Mouse (Mus musculus) neural tube, embryonic 11.5 days (tissue): ENCODE measurements at regions not wholly inside any gene's neighbourhood (a gene's known extent, or its start where the extent isn't known, plus 50 kb on each side); places are given as distances from the start of the nearest gene placed in this dataset.

Experiments
- ATAC-seq: fragments of 200-750 bp; cut with Nextera tagmentation; 2 replicates; pipeline ENCODE4 v1.8.0; 2017; ENCODE audit warnings: moderate number of reproducible peaks, mild to moderate bottlenecking, moderate TSS enrichment, moderate library complexity; ENCODE audit not compliant: insufficient read depth, low FRiP score, low TSS enrichment
- DNase-seq: peaks from one replicate; pipeline ENCODE4 v3.0.0-alpha.2; 2015; ENCODE audit warnings: low spot score
- H3K27ac ChIP-seq: fragments of 300-500 bp; sonication (generic); 2 replicates; pipeline ENCODE4 v1.5.1; 2014; ENCODE audit warnings: low read depth, mild to moderate bottlenecking, low read length
- H3K27me3 ChIP-seq: fragments of 300-500 bp; sonication (generic); 2 replicates; pipeline ENCODE4 v1.6.1; 2014; ENCODE audit warnings: mild to moderate bottlenecking, low read length, mixed read lengths; ENCODE audit not compliant: control insufficient read depth, insufficient read depth
- H3K36me3 ChIP-seq: fragments of 300-500 bp; sonication (generic); 2 replicates; pipeline ENCODE4 v1.6.1; 2014; ENCODE audit warnings: mild to moderate bottlenecking, low read length, moderate library complexity, mixed read lengths; ENCODE audit not compliant: control insufficient read depth, insufficient read depth
- H3K4me1 ChIP-seq: fragments of 300-500 bp; sonication (generic); 2 replicates; pipeline ENCODE4 v1.6.1; 2014; ENCODE audit warnings: low read length, mixed read lengths; ENCODE audit not compliant: control insufficient read depth, insufficient read depth
- H3K4me2 ChIP-seq: fragments of 300-500 bp; sonication (generic); 2 replicates; pipeline ENCODE4 v1.6.1; 2014; ENCODE audit warnings: low read depth, mild to moderate bottlenecking, moderate library complexity
- H3K4me3 ChIP-seq: fragments of 300-500 bp; sonication (generic); 2 replicates; pipeline ENCODE4 v1.5.1; 2014; ENCODE audit warnings: low read depth, low read length
- H3K9ac ChIP-seq: fragments of 300-500 bp; sonication (generic); 2 replicates; pipeline ENCODE4 v1.6.1; 2014; ENCODE audit warnings: mild to moderate bottlenecking, low read length
- H3K9me3 ChIP-seq: fragments of 300-500 bp; sonication (generic); 2 replicates; pipeline ENCODE4 v1.6.1; 2016; ENCODE audit warnings: low read length; ENCODE audit not compliant: control insufficient read depth
- WGBS: fragments of 180-500 bp; shearing (Covaris S2); extraction: QIAGEN DNeasy Blood & Tissue Kit; methylation state at CpG from one replicate; pipeline ENCODE4 v1.1.7; 2014; 5-methylcytosine and 5-hydroxymethylcytosine counted together

DNA sequence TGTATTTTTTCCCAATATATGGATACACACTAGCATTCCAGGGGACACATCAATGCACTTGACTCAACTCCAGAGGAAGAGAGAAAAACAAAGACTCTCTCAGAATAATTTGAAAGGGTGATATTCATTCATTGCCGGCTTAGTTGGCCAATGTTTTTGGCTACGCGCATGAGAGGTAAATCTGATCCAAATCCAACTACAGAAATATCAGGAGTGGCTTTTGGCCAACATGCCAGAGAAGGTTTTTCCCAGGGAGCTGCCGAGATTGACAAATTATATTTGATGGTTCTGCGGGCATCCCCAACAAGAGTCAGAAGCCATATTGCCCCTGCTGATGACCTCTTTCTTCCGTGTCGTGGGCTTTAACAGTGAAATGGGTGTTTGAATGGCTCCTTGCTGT is 135.3 kb downstream of the Cox18 start:
- WGBS = 91% methylated on average over 7 of the region's 7 CpGs
- H3K27me3 ChIP-seq = no peaks in the 10 kb centered on the region
- H3K9ac ChIP-seq = no peak overlapping the region
- no peak for ATAC-seq
- no peaks in the 10 kb centered on the region for H3K36me3 ChIP-seq
- H3K27ac ChIP-seq = no peak overlapping the region
- H3K4me3 ChIP-seq = no peak overlapping the region
- no peaks in the 10 kb centered on the region for H3K9me3 ChIP-seq
- DNase-seq = no peak
- no peaks in the 10 kb centered on the region for H3K4me1 ChIP-seq
- no peak overlapping the region for H3K4me2 ChIP-seq

DNA sequence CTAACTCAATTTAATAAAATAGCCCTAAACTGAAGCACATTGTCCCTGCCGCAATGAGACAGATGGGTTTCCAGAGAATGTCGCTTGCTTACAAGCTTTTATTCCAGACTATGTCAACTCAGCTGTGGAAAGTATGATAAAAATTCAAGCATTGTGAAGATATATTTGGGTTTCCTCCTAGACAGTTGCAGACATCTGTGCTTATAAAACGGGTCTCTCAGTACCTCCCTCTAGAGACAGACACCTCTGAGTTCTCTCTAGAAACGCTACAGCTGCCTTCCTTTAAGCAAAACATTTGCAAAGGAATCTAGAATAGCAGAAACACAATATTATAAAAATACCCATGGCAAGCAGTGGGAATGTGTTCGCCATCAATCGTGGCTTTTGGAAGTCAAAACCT is 137.3 kb downstream of the Cox18 start:
- H3K9me3 ChIP-seq = no peaks in the 10 kb centered on the region
- H3K4me3 ChIP-seq = no peak overlapping the region
- WGBS = 87% methylated on average over 6 of the region's 6 CpGs
- H3K27me3 ChIP-seq = no peaks in the 10 kb centered on the region
- no peaks in the 10 kb centered on the region for H3K4me1 ChIP-seq
- no peaks in the 10 kb centered on the region for H3K36me3 ChIP-seq
- H3K9ac ChIP-seq = no peak overlapping the region
- H3K27ac ChIP-seq = no peak overlapping the region
- DNase-seq (no peak), ATAC-seq (no peak)
- H3K4me2 ChIP-seq = no peak overlapping the region

DNA sequence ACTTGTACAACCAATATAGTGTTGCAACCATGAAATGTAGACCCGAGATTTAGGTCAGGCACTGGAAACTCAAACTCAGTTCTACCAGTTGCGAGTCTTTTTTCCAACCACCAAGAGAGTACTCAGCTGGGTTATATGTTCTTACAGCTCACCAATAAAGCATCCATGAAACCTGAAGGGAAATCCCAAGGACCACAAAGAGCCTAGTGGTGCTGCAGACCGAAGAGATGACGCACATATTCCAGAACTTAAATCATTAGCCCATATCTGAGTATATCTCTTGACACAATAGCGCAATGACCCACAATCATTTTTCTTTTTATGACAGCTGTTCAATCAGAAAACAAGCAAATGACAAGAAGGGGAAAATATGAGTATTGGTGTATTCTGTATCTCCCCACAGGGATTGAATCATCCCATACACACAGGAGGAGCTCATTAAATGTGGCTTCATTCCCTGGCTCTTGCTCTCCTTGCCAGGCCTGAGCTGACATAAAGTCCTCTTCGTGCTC is 146.7 kb downstream of the Cox18 start:
- no peak overlapping the region for H3K9ac ChIP-seq
- no peak overlapping the region for H3K4me2 ChIP-seq
- 87% methylated on average over 6 of the region's 6 CpGs for WGBS
- no peaks in the 10 kb centered on the region for H3K9me3 ChIP-seq
- no peak for ATAC-seq
- DNase-seq = no peak
- H3K4me1 ChIP-seq = no peaks in the 10 kb centered on the region
- H3K4me3 ChIP-seq = no peak overlapping the region
- H3K36me3 ChIP-seq = no peaks in the 10 kb centered on the region
- no peaks in the 10 kb centered on the region for H3K27me3 ChIP-seq
- H3K27ac ChIP-seq = no peak overlapping the region

- no peak for ATAC-seq
Observed at GRCm38 (mm10) chr5:90075629-90076349, 148.0 kb downstream of the Cox18 start.

GRCm38 (mm10) chr5:90071806-90072205 is 152.0 kb downstream of the Cox18 start:
- H3K9ac ChIP-seq = no peak overlapping the region
- H3K4me3 ChIP-seq = no peak overlapping the region
- ATAC-seq (no peak), DNase-seq (no peak)
- H3K27me3 ChIP-seq = no peaks in the 10 kb centered on the region
- H3K4me1 ChIP-seq = no peaks in the 10 kb centered on the region
- no peak overlapping the region for H3K4me2 ChIP-seq
- H3K27ac ChIP-seq = no peak overlapping the region
- no peaks in the 10 kb centered on the region for H3K36me3 ChIP-seq
- WGBS = 90% methylated on average over 2 of the region's 2 CpGs
- no peaks in the 10 kb centered on the region for H3K9me3 ChIP-seq

More at GRCm38 (mm10) chr5:90075629-90076349, 148.0 kb downstream of the Cox18 start:
- Histone ChIP-seq H3K4me1 (no peaks in the 10 kb centered on the region), H3K4me2 (no peak overlapping the region), H3K27ac (no peak overlapping the region), H3K9ac (no peak overlapping the region), H3K27me3 (no peaks in the 10 kb centered on the region), H3K9me3 (no peaks in the 10 kb centered on the region), H3K4me3 (no peak overlapping the region), H3K36me3 (no peaks in the 10 kb centered on the region)
- WGBS = 94% methylated on average over 11 of the region's 11 CpGs
- DNase-seq = no peak

GRCm38 (mm10) chr5:90068601-90069000 is 155.2 kb downstream of the Cox18 start:
- ATAC-seq = no peak
- Histone ChIP-seq H3K27me3 (no peaks in the 10 kb centered on the region), H3K9ac (no peak overlapping the region), H3K36me3 (no peaks in the 10 kb centered on the region), H3K4me1 (no peaks in the 10 kb centered on the region), H3K4me2 (no peak overlapping the region), H3K4me3 (no peak overlapping the region), H3K9me3 (no peaks in the 10 kb centered on the region), H3K27ac (no peak overlapping the region)
- DNase-seq = no peak

GRCm38 (mm10) chr5:90067817-90068216 is 156.0 kb downstream of the Cox18 start:
- no peaks in the 10 kb centered on the region for H3K4me1 ChIP-seq
- no peak for DNase-seq
- no peaks in the 10 kb centered on the region for H3K36me3 ChIP-seq
- ATAC-seq = no peak
- H3K27me3 ChIP-seq = no peaks in the 10 kb centered on the region
- H3K9ac ChIP-seq = no peak overlapping the region
- no peak overlapping the region for H3K27ac ChIP-seq
- 84% methylated on average over 7 of the region's 7 CpGs for WGBS
- H3K4me3 ChIP-seq = no peak overlapping the region
- no peak overlapping the region for H3K4me2 ChIP-seq
- H3K9me3 ChIP-seq = no peaks in the 10 kb centered on the region

DNA sequence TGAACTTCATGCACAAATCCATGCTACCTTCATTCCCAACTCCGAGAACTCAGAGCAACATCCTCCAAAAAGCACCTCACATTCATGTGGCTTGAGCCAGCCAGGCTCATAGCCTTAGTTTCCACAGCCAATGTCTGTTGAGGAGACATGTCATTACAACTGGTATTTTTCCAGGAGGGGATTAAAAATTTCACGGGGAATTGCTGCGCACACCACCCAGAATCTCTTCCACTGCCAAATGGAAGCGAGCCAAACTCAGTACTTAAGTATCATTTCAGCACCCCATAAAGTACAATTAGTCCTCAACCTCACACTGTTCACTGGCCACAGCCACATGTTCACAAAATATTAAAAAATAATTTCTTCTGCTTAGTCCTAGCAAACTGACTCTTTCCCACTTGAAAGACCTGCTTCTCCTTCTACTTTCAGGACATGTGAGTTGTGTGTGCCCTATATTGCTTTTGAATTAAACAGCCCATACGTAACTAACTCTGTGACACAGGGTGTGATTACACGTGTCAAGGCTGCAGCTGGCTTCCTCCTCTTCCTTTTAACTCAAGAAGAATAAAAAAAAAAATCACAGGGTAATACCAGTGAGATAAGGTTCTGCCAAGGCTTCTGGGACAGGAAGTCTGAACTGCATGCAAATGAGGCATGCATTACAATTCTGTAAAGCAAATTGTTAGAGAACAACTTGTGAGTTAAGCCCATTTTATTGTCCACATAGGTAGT is 157.8 kb downstream of the Cox18 start:
- no peak overlapping the region for H3K4me2 ChIP-seq
- ATAC-seq (0 out of 2 replicates have a peak, but pooled peaks have one; percentile 23), DNase-seq (no peak)
- H3K4me1 ChIP-seq = no peaks in the 10 kb centered on the region
- H3K9me3 ChIP-seq = no peaks in the 10 kb centered on the region
- H3K36me3 ChIP-seq = no peaks in the 10 kb centered on the region
- H3K4me3 ChIP-seq = no peak overlapping the region
- no peaks in the 10 kb centered on the region for H3K27me3 ChIP-seq
- no peak overlapping the region for H3K9ac ChIP-seq
- WGBS = 80% methylated on average over 6 of the region's 6 CpGs
- H3K27ac ChIP-seq = no peak overlapping the region

- DNase-seq (no peak), ATAC-seq (peak; percentile 29; the same call in 1 of the 2 replicates)
- H3K4me1 ChIP-seq = no peaks in the 10 kb centered on the region
- H3K27ac ChIP-seq = no peak overlapping the region
- H3K9ac ChIP-seq = no peak overlapping the region
- no peak overlapping the region for H3K4me2 ChIP-seq
- H3K4me3 ChIP-seq = no peak overlapping the region
- H3K27me3 ChIP-seq = no peaks in the 10 kb centered on the region
- 74% methylated on average over 2 of the region's 2 CpGs for WGBS
- H3K36me3 ChIP-seq = no peaks in the 10 kb centered on the region
- H3K9me3 ChIP-seq = no peaks in the 10 kb centered on the region
Observed at GRCm38 (mm10) chr5:90055686-90056085, 168.1 kb downstream of the Cox18 start.
